Mouse (Mus musculus) A20 (cell line): ENCODE measurements at regions not wholly inside any gene's neighbourhood (a gene's known extent, or its start where the extent isn't known, plus 50 kb on each side); places are given as distances from the start of the nearest gene placed in this dataset.
"Not testable (repeated sequence)": the region's sequence is repeated elsewhere in the genome, so short reads cannot be mapped to it uniquely, and the experiment has no call there.

Experiments used
- DNase-seq: peaks from one replicate; pipeline ENCODE4 v3.0.0-alpha.2; 2011; ENCODE audit warnings: low read depth, low spot score

- no peak for DNase-seq
Observed at GRCm38 (mm10) chr1:143263263-143264038, 377.0 kb upstream of the B3galt2 start.

- peak; percentile 17 for DNase-seq
Observed at GRCm38 (mm10) chr1:143265216-143265615, 375.2 kb upstream of the B3galt2 start.

- no peak for DNase-seq
Observed at GRCm38 (mm10) chr1:143286274-143286967, 354.0 kb upstream of the B3galt2 start.

GRCm38 (mm10) chr1:143287448-143287847 lies 353.0 kb upstream of the B3galt2 start:
- DNase-seq: no peak

- DNase-seq: no peak
Observed at GRCm38 (mm10) chr1:143296555-143296954, 343.9 kb upstream of the B3galt2 start.

- no peak for DNase-seq
Observed at GRCm38 (mm10) chr1:143307379-143307778, 333.1 kb upstream of the B3galt2 start.

GRCm38 (mm10) chr1:143318381-143318780 lies 322.1 kb upstream of the B3galt2 start:
- no peak for DNase-seq

GRCm38 (mm10) chr1:143319568-143319967 lies 320.9 kb upstream of the B3galt2 start:
- no peak for DNase-seq

GRCm38 (mm10) chr1:143351388-143351787 lies 289.1 kb upstream of the B3galt2 start:
- DNase-seq: no peak

GRCm38 (mm10) chr1:143360256-143360655 lies 280.2 kb upstream of the B3galt2 start:
- DNase-seq: not testable (repeated sequence)

- DNase-seq: no peak
Observed at GRCm38 (mm10) chr1:143391851-143392250, 248.6 kb upstream of the B3galt2 start.
